Mouse (Mus musculus) c-Kit-positive CD71-negative TER-119-negative erythroid progenitor cells, embryonic 14.5 days (primary cell): ENCODE data around the gene Rps26.

Experiments used
- DNase-seq: peaks from one replicate; pipeline ENCODE4 v3.0.0-alpha.2; 2013; ENCODE audit warnings: low read depth

Gene Rps26

GRCm38 (mm10) chr10:128626311-128627310 is at the start of gene Rps26:
Gene Rps26 (minus strand): TSS chr10:128626747.
- peak; percentile 94 for DNase-seq

DNA sequence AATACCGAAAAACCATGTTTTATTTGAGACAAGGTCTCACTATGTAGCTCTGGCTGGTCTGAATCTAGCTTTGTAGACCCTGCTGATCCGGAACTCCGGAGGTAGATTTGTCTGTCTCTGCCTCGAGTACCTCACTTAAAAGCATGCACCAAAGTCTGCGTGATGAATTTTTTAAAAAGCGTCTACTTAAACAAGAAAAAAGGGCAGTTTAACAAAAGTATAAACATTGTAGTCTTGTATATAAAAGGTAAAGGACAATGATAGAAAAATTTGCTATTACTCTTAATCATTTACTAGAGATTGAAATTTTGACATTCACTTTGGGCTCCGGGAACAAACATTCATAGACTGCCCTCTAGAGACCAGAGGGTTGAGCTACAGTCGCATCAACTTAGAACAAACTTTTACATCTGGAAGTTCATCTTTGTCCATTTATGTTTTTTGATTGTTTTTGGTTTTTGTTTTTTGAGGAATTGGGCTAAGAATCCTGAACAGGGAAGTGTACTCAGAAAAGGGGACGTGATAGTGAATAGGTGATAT is 48.0 kb upstream of the Rps26 start:
- DNase-seq = peak; percentile 54

DNA sequence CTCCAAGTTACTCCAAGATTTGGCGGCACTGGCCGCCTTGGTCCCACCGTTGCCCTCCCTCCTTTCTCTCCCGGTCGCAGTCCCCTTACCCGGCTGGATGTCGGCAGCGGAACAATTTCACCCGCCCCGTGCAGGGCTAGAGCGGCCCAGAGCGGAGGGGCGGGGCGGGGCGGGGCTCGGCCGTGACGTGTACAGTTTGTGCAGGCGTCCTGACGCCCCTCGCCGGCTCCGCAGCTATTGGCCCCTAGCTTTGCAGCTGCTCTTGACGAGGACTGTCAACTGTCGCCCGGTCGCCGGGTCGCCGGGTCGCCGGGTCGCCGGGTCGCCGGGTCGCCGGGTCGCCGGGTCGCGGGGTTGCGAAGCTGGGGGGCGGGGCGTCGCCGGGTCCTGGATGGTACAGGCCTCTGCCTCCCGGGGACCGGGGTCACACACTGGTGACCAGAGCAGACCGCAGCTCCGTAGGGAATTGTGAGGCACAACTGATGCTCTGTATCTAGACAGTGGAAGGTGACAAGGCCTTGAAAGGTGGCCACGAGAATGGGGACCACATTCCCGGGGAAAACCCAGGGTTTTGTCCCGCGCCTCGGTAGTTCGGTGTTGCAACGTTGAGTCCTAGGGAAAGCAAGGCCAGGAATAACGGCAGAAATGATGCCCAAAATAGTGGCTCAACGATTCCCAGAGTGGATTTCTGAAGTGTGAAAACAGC is 47.4 kb upstream of the Rps26 start, which contains the start of gene Suox:
Gene Suox (minus strand): TSS at position 311 of the 706 bp plus-strand sequence.
- peak; percentile 68 for DNase-seq

DNA sequence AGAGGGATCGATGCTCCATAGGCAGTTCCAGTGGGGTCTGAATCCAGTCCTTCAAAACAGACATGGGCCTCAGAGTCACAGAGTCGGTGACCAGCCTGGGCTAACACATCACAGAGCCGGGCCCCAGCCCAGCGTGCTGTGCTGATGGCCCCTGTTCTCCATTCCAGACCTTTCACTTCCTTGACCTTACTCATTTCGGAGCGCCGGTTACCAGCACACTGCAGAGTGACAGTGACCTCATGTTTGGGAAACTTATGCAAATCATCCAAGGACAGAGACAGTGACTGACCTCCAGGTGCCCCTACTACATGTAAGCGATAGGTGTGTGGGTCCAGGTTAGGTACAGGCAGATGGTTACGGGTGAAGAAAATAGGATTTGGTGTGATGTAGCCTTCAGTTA is 44.6 kb upstream of the Rps26 start:
- DNase-seq = no peak

DNA sequence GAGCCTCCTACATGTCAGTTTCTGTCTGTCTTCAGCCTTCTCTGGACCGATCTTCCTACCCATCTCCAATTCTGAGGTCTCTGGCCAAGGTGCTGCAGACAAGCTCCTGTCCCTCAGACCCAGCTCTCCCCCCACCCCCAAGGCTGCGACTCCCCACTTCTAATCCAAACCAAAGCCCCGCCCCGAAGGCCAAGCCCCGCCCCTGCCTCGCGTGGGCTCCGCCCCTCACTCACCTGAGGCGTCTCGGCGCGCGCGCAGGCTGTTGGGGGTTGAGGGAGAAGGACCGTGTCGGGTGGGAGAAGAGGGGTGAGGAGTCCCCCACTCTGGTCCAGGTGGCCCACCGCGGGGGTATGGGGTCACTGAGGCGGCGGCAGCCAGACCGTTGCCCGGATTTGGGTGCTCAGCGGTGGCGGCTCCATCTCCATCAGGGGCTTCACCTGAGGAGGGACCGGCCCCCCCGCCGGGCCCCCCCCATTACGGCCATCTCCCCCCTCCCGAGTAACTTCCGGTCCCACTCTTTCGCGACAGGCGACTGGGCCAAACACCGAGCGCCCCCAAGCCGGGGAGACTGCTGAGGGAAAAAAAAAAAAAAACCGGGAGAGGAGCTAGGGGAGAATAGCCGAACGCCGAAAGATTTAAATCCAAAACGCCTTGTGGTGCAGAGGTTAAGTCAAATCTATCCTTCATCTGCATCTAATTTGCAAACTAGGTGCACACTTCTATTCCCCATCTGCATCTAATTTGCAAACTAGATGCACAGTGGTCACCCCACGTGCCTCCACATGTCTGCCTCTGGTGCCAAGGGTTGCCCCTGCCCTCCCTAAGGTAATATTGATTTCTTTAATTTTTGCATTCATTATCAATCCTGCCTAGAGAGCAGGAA is 42.5 kb upstream of the Rps26 start:
- no peak for DNase-seq

- DNase-seq = no peak
These were observed 39.3 kb upstream of the Rps26 start for GRCm38 (mm10) chr10:128665806-128666205.

GRCm38 (mm10) chr10:128665307-128665706 is 38.8 kb upstream of the Rps26 start:
- no peak for DNase-seq

- DNase-seq = no peak
These were observed 38.3 kb upstream of the Rps26 start for GRCm38 (mm10) chr10:128664808-128665207.

- no peak for DNase-seq
These were observed 37.1 kb upstream of the Rps26 start for GRCm38 (mm10) chr10:128663441-128664220.

GRCm38 (mm10) chr10:128662465-128662864 is 35.9 kb upstream of the Rps26 start:
- no peak for DNase-seq

DNA sequence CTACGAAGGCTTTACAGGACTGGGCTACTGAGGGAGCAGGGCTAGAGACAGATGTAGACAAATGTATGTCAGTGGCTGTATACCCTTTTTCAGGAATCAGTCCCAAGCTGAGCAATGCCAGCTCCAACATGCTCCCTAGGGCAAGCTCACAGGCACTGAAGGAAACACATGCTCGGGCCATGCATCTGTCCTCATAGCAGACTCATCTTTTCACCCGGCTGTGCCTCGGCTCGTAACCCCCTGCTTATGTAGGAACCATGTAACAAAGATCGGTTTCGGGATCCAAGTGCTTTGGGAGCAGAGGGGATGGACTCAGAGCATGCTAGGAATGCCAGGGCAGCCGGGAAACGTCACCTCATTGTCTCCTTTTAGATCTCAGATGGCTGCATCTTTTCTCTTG is 32.9 kb upstream of the Rps26 start:
- DNase-seq = no peak

DNA sequence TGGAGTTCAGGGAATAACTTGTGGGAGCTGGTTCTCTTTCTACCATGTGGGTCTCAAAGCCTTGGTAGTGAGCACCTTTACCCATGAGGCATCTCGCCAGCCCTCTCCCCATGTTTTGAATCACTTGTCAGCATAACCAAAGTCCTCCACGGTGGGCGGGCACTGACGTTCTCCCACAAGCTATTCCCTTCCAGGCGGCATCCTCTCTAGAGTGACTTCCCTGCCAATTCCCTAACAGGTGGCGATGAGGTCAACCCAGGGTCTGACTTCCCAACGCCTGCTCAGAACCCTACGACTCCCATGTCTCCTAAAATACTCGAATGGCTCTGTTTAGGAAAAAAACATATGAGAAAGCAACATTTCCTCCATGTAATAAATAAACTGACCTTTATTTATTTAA is 31.3 kb upstream of the Rps26 start:
- no peak for DNase-seq

DNA sequence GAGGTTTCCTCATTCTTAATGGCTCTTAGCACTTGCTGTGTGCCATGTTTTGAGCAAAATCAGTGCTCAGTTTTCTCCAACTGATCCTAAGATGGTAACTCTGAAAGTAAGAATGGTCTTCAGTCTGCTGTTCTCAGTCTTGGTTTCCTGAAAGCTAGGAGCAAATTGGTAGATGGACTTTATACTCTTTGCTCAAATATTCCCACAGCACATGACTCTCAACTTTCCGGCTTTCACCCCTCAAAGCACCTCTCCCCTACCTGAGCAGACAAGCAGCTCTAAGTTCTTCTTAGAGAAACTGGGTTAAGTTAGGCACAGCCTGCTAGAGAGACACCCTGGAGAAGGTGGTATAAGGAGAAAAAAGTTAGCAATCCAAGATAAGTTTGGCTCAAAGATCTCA is 30.2 kb upstream of the Rps26 start:
- DNase-seq = no peak

- DNase-seq = no peak
These were observed 28.7 kb upstream of the Rps26 start for GRCm38 (mm10) chr10:128655254-128655653.

- no peak for DNase-seq
These were observed 27.3 kb upstream of the Rps26 start for GRCm38 (mm10) chr10:128653866-128654265.

- DNase-seq = no peak
These were observed 19.9 kb upstream of the Rps26 start for GRCm38 (mm10) chr10:128646139-128647089.

DNA sequence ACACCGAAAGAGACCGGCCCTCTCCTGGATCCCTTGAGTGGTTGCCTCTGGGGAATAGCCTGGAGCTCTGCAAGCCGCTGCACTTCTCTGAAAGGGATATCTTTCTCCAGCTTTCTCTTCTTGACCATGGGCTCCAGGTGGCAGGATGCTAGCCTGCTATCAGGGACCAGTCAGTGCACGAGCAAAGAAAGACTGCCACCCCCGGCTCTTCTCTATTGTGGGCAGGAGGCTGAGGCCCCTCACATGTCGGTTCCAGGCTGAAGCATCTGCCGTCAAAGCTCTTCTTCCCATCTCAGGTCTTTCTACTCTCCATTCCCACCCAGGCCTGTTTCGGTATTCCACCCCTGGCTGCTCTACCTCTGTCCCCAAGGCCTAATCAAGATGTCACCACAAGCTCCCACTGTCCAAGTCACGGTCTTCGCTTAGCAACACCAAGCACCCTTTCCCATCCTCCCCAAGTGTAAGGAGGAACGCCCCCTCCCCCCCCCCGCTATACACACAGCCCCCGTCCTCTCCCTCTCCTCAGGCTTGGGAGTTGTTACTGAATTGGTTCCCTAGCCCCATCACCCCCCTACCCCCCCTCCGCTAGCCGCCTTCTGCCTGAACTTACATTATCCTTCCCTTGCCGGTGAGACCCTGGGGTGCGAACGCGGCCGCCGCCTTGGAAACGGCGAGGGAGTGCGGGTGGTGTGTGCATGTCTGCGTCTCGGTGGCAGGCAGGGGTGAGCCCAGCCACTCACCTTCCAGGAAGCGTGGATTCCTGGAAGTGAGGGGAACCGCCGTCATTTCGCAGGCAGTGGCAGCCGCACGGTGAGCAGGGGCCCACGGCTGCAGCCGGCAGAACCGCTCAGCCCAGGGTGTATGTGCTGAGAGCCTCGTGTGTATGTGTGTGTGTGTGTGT is 18.8 kb upstream of the Rps26 start, which contains the start of gene Ikzf4:
Gene Ikzf4 (minus strand): TSS at position 881 of the 901 bp plus-strand sequence.
- DNase-seq = no peak

DNA sequence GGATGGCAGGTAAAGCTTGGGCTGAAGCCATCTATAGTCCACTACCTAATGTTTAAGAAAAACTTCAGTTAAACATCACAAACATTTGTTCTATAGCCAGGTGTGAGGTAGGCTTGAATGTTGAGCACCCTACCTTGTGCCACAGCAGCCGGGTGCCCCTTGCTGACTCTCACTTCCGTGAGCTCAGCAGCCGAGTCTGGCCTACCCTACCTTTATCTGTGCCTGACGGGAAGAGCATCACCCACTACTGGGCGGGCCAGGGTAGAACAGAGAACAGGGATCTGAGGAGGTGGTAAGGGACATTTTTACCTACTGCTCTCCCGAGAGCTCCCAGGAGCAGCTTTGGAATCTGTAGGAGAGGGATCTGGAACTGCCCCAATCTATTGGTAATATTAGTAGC is 16.2 kb upstream of the Rps26 start:
- DNase-seq = no peak

- DNase-seq = no peak
These were observed 15.3 kb upstream of the Rps26 start for GRCm38 (mm10) chr10:128641871-128642270.
